Mouse (Mus musculus): ENCODE results near the gene Slc1a2.

The Slc1a2 gene

DNA sequence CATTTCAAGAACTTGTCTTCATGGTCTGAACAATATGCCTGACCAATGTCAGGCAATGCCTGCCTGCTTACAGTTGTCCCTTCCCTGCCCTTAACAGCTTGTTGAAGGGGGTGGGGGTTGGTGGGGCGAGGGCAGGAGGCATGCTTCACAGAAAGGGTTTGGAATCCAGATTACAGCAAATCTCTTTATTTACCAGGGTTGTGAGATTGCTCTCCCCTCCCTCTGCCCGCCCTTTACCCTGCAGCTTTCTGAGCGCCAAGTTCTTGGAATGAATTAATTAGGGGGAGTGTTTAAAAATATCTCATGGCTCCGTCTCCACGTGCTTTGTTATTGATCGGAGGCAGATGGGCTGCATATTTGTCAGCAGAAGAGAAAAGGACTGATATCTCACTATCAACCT, 4.9 kb downstream of the Slc1a2 start:
- DNase-seq (ENCODE audit: low spot score in 2 of 2): no peak

DNA sequence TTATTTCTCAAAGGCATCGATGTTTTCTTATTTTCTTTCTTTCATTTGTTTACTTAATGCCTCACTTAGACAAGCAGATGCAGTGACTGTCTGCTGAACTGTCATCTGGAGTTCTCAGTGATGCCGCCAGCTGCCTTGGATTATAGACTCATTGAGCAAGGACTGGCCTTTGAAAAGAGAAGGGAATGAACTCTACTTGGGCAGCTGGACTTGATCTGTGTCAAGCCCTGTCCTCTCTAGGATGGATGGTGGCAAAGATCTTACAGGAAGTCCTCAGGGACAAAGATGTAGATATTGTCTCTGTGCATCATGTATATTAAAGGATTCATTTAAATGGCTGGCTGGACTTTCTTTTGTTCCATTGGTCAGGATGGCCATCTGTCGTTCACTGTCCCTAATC, 5.4 kb downstream of the Slc1a2 start:
- no peak for DNase-seq (ENCODE audit: low spot score in 2 of 2)

DNA sequence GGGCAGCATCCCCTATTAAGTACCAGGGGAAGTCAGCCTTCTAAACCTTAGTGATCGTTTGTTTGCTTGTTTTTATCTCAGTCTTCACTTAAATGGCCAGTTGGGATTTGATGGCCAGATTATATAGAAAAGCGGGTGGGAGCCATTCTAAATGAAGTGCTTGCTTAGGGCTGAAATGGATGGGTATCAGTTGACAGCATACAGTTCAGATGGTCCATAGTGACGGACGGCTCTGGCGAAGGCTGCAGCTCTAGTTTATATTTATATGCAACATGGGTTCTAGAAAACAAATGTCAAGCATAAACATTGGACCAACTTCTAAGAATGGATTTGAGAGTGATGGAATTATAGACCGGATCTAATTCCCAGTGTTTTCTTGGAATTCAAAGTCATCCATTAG, 9.5 kb downstream of the Slc1a2 start:
- no peak for DNase-seq (ENCODE audit: low spot score in 2 of 2)

DNA sequence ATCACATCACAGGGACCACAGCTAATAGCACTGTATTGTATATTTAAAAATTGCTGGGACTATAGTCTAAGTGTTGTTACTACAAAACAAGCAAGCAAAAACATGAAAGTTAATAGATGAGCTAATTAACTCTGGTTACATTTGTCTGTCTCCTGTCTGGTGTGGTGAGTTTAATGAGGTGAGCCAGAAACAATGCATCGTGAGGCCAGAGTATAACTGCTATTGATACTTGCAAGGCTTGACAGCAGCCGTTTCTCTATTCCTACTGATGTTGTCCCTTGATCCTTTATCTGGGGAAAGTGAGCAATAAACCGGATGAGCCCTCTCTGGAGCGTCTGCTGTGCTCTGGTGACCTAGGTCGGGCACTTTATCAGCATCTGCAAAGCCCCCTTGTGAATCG, 11.1 kb downstream of the Slc1a2 start:
- no peak for DNase-seq (ENCODE audit: low spot score in 2 of 2)

DNA sequence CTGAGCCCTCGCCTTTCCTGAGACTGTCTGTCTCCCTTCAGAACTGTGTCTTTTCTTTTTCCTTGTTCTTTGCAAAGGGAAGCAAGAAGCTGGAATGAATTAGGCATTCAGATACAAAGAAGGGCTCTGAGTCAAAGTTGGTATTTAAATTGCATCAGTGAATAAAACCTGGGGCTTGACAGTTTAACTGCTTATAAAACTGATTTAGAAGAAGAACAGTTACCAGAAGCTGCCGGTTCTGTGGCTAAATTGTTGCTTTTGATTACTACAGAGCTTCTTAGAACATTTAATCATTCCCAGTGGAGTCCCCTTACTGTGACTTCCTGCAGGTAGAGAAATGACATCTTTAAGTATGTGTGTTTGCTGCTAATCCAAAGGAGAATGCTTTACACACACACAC, 16.1 kb downstream of the Slc1a2 start:
- DNase-seq (ENCODE audit: low spot score in 2 of 2): no peak

DNA sequence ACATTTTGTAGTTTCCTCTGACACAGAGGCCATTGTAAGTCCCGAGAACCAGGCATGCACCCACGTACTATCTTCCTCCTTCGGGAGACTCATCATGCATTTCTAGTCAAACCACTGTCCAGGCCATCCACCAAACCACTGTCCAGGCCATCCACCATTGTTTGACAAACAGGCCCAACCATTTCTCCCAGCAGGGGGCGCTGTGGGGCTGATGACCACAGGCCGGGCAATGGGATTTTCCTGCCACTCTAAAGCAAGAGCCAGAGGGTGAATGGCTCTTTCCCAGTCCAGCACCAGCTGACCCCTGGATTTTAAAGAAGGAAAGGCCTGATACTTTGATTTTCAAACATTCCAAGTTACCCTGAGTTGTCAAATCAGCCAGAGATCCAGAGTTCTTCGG, 16.8 kb downstream of the Slc1a2 start:
- peak in 1 of 2 experiments; percentile 70 for DNase-seq (ENCODE audit: low spot score in 2 of 2)

DNA sequence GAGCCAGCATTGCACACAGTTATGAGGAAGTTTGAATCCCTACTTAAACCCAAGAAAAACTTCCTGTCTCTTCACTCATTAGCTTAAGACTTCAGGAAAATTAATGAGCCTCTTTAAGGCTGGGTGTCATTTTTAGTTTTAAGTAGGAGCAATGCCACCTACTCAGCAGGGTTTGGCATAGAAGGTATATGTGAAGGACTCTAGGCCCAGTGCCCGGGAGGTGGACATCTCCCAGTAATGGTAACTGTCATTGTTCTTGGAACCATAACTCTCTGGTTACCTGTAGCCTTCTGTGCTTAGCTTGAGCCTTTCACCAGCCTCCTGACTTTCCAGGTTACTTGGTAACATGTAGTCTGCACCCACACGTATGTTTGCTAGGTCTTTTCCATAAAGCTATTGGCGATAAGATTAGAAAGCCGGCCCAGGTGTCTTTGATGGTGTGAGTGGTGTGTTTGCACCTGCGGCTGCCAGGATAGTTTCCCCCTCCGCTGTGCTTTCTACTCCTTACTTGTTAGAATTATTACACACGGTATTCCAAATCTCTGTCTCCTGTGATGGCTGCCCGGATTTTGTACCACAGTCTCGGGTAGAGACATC, 18.4 kb downstream of the Slc1a2 start:
- no peak for DNase-seq (ENCODE audit: low spot score in 2 of 2)

DNA sequence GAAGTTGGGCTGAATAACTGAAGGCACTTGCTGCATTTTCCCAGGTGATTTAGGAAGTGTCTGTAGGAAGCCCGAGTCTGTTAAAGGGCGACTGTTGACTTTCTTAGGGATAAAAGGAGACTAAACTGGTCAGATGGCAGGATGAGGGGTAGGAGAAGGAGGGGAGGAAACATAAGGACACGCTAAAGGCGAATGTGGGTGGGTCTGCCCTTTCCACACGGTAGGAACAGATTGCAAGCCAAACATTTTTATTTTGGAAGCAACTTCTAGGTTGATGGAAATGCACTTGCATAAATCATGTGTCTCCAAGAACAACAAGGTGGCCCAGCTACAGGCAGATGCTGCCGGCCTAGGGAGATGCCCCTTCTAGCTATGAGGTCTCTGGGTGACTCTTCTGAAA, 18.9 kb downstream of the Slc1a2 start:
- no peak for DNase-seq (ENCODE audit: low spot score in 2 of 2)

DNA sequence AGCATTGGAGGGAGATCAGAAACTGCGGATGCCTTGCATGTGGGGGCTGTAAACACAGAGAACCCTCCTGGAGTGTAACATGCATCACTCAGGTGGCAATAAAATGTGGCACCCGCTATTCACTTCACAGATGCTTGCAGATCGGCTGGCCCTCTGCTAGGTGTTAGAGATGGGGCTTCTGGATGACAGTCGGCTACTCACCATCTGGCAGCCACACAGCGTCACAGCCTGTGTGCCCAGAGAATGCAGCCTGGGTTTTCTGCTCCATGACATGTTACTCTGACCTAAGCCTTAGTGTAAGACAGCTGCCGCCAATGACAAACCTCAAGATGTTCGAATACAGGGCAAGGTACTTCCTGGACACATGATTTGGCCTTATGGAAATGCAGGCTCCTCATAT, 22.9 kb downstream of the Slc1a2 start:
- no peak for DNase-seq (ENCODE audit: low spot score in 2 of 2)

DNA sequence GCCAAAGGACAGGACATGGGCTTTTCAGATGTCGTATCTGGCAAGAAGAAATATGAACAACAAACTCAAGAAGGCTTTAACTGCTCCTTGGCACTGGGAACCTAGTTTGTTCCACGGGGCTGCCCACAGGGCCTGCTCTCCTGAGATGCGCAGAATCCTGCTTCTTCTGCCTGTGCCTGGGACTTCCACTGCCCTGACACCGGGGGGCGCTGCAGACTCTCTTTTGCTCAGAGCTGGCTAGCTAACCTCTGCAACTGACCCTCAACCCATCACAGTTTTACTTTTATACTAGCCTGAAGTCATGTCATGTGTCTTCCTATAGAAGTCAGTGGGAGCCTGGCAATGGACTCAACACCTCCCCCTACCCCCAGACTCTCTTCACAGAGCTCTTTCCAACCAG, 23.7 kb downstream of the Slc1a2 start:
- DNase-seq (ENCODE audit: low spot score in 2 of 2): no peak

DNA sequence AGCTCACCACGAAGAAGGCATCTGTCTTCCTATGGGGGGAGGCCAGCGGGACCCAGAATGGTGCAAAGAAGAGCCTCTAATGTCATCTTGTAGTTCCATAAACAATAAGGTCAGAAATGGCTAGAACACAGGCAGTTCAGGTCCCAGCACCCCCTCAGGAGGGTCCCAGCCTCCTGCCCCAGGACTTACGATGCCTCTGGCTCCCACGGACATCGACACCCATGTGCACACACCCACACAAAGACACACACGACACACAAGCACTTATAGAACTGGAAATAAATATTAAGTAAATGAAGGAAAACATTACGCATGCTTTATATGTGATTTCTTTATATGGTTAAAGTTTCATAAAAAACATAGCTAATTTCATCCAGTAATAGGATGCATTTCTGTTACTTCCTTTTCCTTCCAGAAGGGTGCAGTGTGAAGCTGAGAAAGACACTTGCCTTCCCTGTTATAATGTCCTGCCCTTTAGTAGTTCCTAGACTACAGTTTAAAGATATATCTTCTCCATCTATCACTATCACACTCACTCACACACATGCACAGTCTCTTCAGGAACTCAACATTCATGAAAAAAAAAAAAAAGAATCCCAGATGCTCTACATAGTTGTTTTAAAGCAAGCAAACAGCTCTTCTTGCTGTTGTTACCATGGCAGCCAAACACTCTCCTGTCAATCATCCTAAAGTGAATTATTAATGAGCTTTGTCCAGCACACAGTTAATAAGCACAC, 27.1 kb downstream of the Slc1a2 start:
- no peak for DNase-seq (ENCODE audit: low spot score in 2 of 2)

DNA sequence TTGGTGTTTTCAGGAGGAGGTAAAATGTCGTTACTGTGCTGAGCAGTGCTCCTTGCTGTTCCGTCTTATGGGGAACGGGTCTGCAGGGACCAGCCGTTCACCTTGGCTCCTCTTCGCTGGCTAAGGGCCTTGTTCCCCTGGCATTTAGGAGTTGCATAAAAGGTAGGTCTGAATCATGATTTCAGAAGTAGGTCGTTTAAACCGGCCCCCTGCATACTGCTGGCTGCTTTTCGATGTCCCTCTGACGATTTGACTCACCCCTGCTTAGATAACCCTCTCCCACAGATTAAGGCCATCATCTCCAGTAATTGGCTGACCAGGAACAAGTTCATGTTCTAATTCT, 27.6 kb downstream of the Slc1a2 start:
- DNase-seq (ENCODE audit: low spot score in 2 of 2): no peak

DNA sequence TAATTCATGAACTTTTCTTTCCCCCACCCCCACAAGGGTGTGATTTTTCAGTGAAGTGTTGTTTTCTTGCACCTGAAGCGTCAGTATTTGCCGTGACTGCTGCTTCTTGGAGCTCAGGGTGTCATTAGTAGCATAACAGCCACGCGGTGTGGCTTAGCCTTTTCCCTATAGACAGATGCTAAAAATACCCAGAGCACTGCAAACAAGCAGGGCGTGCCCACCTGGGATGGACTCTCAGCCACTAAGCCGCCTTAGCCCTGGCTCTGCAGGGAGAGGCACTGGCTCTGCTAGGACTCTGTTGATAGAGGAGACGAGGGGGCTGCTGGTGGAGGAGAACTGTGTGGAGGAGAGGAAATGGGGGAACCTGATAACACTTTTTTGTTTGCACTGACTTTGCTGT, 35.1 kb downstream of the Slc1a2 start:
- DNase-seq (ENCODE audit: low spot score in 2 of 2): no peak

DNA sequence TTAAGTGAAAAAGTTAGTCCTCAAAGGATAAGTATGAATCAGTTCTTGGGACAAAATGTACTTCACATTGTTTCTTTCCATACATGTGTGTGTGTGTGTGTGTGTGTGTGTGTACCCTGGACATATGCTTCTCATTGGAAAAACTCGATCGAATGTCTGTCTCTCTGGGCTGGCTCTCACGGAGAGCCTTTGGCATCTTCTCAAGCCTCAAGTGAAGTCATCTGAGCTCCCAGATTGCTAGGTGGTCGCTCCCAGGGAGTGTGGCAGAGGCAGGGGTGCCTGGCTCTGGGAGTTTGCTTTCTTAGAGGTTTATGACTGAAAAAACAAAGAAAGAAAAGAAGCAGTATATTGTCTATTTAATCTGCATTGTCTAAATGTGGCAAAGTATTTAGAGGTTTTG, 36.3 kb downstream of the Slc1a2 start:
- DNase-seq (ENCODE audit: low spot score in 2 of 2): no peak

DNA sequence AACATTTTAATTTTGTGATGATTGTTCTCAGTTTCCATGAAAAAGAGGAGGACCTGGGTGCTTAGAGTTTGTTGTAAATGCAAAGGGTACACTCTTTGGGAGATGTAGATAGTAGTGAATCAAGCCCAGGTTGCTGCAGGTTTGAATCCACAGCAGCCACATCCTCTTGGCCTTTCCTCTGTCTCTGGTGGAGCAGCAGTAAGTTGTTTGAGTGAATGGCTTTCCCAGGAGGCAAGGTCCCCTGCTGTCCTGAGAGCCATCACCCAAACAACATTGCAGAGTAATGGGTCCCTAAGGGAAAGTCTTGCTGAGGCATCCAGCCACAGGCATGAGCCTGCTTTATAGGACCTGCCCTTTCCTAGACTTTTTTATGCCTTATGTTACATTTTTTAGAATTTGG, 37.1 kb downstream of the Slc1a2 start:
- DNase-seq (ENCODE audit: low spot score in 2 of 2): no peak

DNA sequence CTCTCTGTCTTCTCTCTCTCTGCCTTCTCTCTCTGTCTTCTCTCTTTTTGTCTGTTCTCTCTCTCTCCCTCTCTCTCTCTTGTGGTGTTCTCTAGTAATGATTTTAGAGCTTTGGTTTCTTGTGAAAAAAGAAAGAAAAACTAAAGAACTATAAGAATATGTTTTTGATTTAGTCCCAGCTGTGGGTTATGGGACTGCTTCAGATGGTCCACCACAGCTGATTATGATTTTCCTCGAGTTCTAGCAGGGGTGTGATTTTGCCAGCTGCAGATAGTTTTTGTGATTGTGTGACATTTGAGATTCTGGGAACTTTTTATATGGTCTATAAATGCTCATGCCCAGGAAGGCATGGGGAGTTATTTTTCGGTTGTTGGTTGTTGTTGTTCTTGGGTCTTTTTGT, 39.3 kb downstream of the Slc1a2 start:
- DNase-seq (ENCODE audit: low spot score in 2 of 2): no peak

DNA sequence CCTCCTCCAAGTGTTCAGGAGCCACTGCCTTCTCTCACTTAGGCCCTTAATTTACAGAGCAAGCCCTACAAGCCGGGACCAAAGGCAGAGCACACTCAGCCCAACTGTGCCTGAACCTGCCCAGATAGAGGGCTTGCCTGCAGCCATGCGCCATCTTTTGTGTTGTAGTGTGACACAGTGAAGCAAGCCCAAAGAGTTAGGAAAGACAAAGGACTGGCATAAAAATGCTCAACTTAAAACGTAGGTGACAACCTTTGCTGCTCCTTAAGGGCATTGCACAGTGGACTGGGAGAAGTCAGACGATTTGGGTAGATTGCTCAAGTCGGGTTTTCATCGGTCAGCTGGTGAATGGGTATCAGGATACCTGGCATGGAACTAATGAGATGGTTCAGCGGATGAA, 41.5 kb downstream of the Slc1a2 start:
- no peak for DNase-seq (ENCODE audit: low spot score in 2 of 2)

DNA sequence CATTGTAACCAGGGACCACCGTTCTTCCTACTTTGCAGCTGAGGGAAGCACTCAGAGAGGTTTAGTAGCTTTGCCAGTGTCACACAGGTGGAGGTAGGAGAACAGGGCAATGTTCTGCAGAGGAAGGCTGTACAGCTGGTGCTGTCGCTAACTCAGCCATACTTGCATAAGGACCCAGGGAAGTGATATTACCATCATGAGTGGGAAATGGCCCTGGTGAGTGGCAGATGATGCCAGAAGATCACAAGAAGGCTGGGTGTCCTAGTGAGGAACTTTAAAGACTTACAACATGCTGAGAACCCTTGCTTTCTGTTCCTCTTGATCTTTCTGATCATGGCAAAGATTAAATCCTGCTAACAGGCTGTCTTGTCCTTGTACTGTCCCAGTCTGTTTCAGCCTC, 42.2 kb downstream of the Slc1a2 start:
- DNase-seq (ENCODE audit: low spot score in 2 of 2): no peak

DNA sequence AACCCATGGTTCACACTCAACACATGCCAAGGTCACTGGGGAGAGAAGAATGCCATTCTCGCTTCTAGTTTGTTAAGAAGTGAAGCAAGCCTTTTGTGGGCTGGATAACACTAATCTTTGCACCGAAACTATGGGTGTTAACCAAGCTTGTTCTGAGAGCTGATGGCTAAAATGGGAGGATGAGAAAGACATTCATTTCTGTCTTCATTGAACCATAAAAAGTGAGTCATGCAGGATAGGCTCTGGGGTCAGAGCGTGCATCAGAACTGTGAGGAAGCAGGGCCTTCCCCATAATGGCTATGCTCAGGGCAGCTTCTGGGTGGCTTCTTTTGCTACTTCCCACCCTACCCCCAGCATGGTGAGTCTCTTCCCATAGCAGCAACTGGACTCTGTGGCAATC, 42.9 kb downstream of the Slc1a2 start:
- DNase-seq (ENCODE audit: low spot score in 2 of 2): no peak

DNA sequence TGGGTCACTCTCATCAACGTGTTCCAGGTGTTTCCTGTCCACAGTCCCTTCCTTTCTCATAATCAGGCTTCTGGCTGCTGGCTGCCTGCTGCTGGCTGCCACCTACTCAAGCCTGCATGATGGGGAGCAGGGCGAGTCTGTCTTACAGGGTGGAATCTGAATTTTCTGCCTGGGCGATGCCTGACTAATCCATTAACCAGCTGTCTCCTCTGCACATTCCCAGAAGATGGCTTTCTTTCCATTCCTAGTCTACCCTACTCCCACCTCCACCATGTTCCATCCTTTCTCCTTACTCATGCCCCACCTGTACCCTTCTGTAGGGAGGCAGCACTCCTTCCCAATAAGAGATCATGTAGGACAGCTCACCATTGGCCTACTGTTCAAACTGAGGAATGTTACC, 45.1 kb downstream of the Slc1a2 start:
- peak; percentile 44 to 74 for DNase-seq (ENCODE audit: low spot score in 2 of 2)

DNA sequence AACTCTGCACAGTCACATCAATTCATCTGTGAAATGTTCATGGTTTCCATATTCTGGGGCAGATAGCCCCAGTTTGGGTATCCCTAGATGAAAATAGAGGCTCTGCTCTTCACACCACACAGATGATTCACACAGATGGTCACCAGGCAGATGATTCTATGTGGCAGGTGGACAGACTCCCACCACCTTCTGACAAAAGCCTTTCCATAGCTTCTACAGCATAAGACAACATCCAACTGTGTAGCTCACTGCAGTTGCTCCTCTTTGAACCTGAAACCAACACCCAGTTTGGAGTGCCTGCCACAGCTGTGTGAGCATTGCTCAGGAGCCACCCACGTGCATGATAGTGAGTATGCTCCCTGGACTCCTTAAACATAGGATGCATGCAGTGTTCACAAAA, 46.3 kb downstream of the Slc1a2 start:
- peak; percentile 42 to 80 for DNase-seq (ENCODE audit: low spot score in 2 of 2)

DNA sequence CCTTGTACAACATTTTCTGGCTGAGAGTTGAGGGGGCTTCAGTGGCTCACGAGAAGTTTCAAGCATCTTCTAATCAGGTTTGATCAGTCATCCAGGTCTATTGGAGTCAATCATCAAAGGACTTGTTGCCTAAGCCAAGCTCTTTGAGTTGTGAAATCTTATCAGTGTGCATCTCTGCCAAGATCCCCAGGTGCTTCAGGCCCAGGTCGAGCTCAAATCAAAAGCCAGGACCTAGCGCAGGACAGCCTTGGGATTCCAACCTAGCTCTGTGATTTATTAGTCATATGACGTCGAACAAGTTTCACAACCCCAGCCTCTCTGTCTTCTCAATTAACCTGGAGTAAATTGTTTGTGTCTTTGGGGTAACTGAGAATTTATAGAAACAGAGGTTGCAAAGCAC, 53.1 kb downstream of the Slc1a2 start:
- DNase-seq (ENCODE audit: low spot score in 2 of 2): no peak

DNA sequence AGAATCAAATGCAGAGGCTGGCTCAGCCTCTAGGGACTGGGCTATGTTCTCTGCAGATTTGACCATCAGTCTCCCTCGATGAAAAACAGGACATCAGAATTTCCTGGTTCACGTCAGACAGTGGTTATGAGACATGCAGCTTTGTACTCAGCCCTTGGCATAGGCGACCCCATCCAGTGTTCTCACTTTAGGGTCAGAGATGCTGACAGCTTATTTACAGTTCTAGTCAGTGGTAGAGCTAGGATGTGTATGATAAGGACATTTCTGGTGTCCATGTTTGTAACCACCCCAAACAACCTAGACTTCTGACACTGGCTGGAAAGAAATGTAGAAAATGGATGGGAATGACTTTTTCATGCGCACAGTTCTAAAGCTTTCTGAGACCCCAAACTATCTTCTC, 53.6 kb downstream of the Slc1a2 start:
- DNase-seq (ENCODE audit: low spot score in 2 of 2): no peak

All from left cerebral cortex, adult 9 months (tissue).